Mouse (Mus musculus): Measurements from ENCODE around the gene Tmf1. TPM values are rescaled to one million over a fixed set of nuclear protein-coding genes. Genes with fewer than 3 reads are reported as not detected.

Gene Tmf1
- polyA plus RNA-seq, 1 experiment, result 9.4 TPM

DNA sequence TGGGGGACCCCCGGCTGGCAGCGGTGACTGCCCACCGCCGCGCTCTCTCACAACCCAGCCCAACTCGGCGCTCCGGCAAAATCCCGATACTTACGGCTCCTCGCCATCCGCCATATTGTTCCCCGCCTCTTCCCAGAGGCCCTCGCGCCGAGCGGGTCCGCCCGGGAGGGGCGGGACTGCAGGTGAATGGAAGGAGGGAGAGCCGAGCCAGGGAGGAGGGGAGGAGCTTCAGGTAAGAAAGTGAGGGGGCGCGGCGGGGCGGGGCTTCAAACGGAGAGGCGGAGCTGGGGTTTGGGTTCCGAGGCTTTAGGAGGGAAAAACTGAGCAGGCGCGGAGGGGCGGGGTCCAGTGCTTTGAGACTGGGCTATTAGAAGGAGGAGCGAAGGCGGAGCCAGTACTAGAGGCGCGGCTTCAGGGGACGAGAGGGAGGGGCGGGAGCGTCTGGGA, 26.5 kb upstream of the Tmf1 start, which contains the start of gene Uba3:
Uba3 (minus strand) TSS at position 209 of the 447 bp plus-strand sequence.
- Histone ChIP-seq H3K4me1 (ENCODE audit: control insufficient read depth, insufficient read depth, low read length) (peaks cover 4% of the 10 kb centered on the region; the same call in 1 of the 2 replicates), H3K27ac (ENCODE audit: insufficient read depth, low read length) (no peak within 1 kb of the TSS), H3K4me3 (ENCODE audit: insufficient read depth, low read length) (peak within 1 kb of the TSS; percentile 85)
- TF ChIP-seq POLR2A (IDR thresholded peaks at IDR 0.05; ENCODE audit: extremely low read depth, insufficient read depth, low read length) (peak; percentile 80), CTCF (IDR thresholded peaks at IDR 0.05; ENCODE audit: extremely low read depth, insufficient read depth, low read length) (no peak)

DNA sequence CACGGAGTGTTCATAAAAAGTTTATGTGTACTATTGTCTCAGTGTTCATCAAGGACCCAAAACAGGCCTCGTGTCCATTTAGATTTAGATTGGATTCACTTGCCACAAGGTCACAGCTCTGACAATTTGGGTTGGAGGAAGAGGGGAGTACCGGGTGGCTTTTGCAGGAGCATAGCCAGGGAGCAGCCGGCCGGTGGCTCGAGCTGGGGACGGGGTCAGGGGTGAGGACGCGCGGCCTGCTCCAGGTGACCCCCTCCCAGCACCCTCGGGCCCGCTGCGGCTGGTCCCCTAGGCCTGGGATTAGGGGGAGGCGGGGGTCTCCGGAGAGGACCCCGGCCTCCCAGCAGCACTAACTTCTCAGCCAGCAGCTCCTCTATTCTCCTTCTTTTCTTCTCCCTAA, 26.0 kb upstream of the Tmf1 start:
- no peak overlapping the region for H3K27ac ChIP-seq (ENCODE audit: insufficient read depth, low read length)
- peak overlapping the region; percentile 85 for H3K4me3 ChIP-seq (ENCODE audit: insufficient read depth, low read length)
- H3K4me1 ChIP-seq (ENCODE audit: control insufficient read depth, insufficient read depth, low read length), result peaks cover 4% of the 10 kb centered on the region; the same call in 1 of the 2 replicates
- TF ChIP-seq CTCF (IDR thresholded peaks at IDR 0.05; ENCODE audit: extremely low read depth, insufficient read depth, low read length) (no peak), POLR2A (IDR thresholded peaks at IDR 0.05; ENCODE audit: extremely low read depth, insufficient read depth, low read length) (no peak)

- peaks cover 4% of the 10 kb centered on the region; the same call in 1 of the 2 replicates for H3K4me1 ChIP-seq (ENCODE audit: control insufficient read depth, insufficient read depth, low read length)
- no peak overlapping the region for H3K27ac ChIP-seq (ENCODE audit: insufficient read depth, low read length)
- no peak for TF ChIP-seq POLR2A (IDR thresholded peaks at IDR 0.05; ENCODE audit: extremely low read depth, insufficient read depth, low read length)
- TF ChIP-seq CTCF (IDR thresholded peaks at IDR 0.05; ENCODE audit: extremely low read depth, insufficient read depth, low read length), result no peak
- H3K4me3 ChIP-seq (ENCODE audit: insufficient read depth, low read length), result peak overlapping the region; percentile 85
Measured at GRCm38 (mm10) chr6:97204252-97204869, 25.4 kb upstream of the Tmf1 start.

GRCm38 (mm10) chr6:97202477-97202876, 23.6 kb upstream of the Tmf1 start:
- TF ChIP-seq POLR2A (IDR thresholded peaks at IDR 0.05; ENCODE audit: extremely low read depth, insufficient read depth, low read length), result no peak
- no peak for TF ChIP-seq CTCF (IDR thresholded peaks at IDR 0.05; ENCODE audit: extremely low read depth, insufficient read depth, low read length)
- H3K27ac ChIP-seq (ENCODE audit: insufficient read depth, low read length), result no peak overlapping the region
- no peak overlapping the region for H3K4me3 ChIP-seq (ENCODE audit: insufficient read depth, low read length)
- peaks cover 4% of the 10 kb centered on the region; the same call in 1 of the 2 replicates for H3K4me1 ChIP-seq (ENCODE audit: control insufficient read depth, insufficient read depth, low read length)

- TF ChIP-seq POLR2A (IDR thresholded peaks at IDR 0.05; ENCODE audit: extremely low read depth, insufficient read depth, low read length) (no peak), CTCF (IDR thresholded peaks at IDR 0.05; ENCODE audit: extremely low read depth, insufficient read depth, low read length) (no peak)
- no peak overlapping the region for H3K4me3 ChIP-seq (ENCODE audit: insufficient read depth, low read length)
- H3K27ac ChIP-seq (ENCODE audit: insufficient read depth, low read length), result no peak overlapping the region
- peaks cover 4% of the 10 kb centered on the region; the same call in 1 of the 2 replicates for H3K4me1 ChIP-seq (ENCODE audit: control insufficient read depth, insufficient read depth, low read length)
Measured at GRCm38 (mm10) chr6:97200437-97200836, 21.5 kb upstream of the Tmf1 start.

GRCm38 (mm10) chr6:97179367-97179828, 476 bp upstream of the Tmf1 start:
- Histone ChIP-seq H3K27ac (ENCODE audit: insufficient read depth, low read length) (peak overlapping the region; percentile 96), H3K4me1 (ENCODE audit: control insufficient read depth, insufficient read depth, low read length) (no peaks in the 10 kb centered on the region; the same call in 1 of the 2 replicates), H3K4me3 (ENCODE audit: insufficient read depth, low read length) (peak overlapping the region; percentile 66)
- TF ChIP-seq POLR2A (IDR thresholded peaks at IDR 0.05; ENCODE audit: extremely low read depth, insufficient read depth, low read length) (no peak), CTCF (IDR thresholded peaks at IDR 0.05; ENCODE audit: extremely low read depth, insufficient read depth, low read length) (no peak)

GRCm38 (mm10) chr6:97175716-97176115, 3.2 kb downstream of the Tmf1 start:
- TF ChIP-seq CTCF (IDR thresholded peaks at IDR 0.05; ENCODE audit: extremely low read depth, insufficient read depth, low read length), result no peak
- TF ChIP-seq POLR2A (IDR thresholded peaks at IDR 0.05; ENCODE audit: extremely low read depth, insufficient read depth, low read length), result no peak
- Histone ChIP-seq H3K4me3 (ENCODE audit: insufficient read depth, low read length) (no peak overlapping the region), H3K27ac (ENCODE audit: insufficient read depth, low read length) (no peak overlapping the region), H3K4me1 (ENCODE audit: control insufficient read depth, insufficient read depth, low read length) (no peaks in the 10 kb centered on the region; the same call in 1 of the 2 replicates)

DNA sequence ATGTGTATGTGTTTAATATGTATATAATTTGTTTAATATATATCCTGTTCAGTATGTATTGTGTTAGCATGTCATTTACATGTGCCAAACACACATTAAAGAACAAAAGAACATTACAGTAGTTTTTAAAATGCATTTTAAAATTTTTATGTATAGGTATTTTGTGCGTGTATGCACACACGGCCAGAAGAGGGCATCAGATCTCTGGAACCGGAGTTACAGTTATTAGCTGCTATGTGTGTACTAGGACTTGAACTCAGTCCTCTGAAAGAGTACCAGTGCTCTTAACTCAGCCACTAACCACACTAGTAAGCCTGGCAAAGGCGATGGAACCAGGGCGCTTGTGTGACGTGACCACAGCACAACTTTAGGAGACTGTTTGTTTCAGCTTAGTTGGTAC, 28.8 kb downstream of the Tmf1 start:
- Histone ChIP-seq H3K27ac (ENCODE audit: insufficient read depth, low read length) (no peak overlapping the region), H3K4me1 (ENCODE audit: control insufficient read depth, insufficient read depth, low read length) (no peaks in the 10 kb centered on the region; the same call in 1 of the 2 replicates), H3K4me3 (ENCODE audit: insufficient read depth, low read length) (no peak overlapping the region)
- TF ChIP-seq CTCF (IDR thresholded peaks at IDR 0.05; ENCODE audit: extremely low read depth, insufficient read depth, low read length), result no peak
- no peak for TF ChIP-seq POLR2A (IDR thresholded peaks at IDR 0.05; ENCODE audit: extremely low read depth, insufficient read depth, low read length)

- no peak for TF ChIP-seq CTCF (IDR thresholded peaks at IDR 0.05; ENCODE audit: extremely low read depth, insufficient read depth, low read length)
- no peak for TF ChIP-seq POLR2A (IDR thresholded peaks at IDR 0.05; ENCODE audit: extremely low read depth, insufficient read depth, low read length)
- Histone ChIP-seq H3K27ac (ENCODE audit: insufficient read depth, low read length) (no peak overlapping the region), H3K4me1 (ENCODE audit: control insufficient read depth, insufficient read depth, low read length) (no peaks in the 10 kb centered on the region; the same call in 1 of the 2 replicates), H3K4me3 (ENCODE audit: insufficient read depth, low read length) (no peak overlapping the region)
Measured at GRCm38 (mm10) chr6:97149721-97150120, 29.2 kb downstream of the Tmf1 start.

Measured in cortical plate, adult 2 months (tissue).